Mouse (Mus musculus): ENCODE measurements around the gene Fam149a. TPM values are rescaled to one million over a fixed set of nuclear protein-coding genes. Genes with fewer than 3 reads are reported as not detected.

Fam149a gene
- 10.1 and 13.0 TPM in 2 replicates for polyA plus RNA-seq (2016; fragmentation: Nextera tagmentation; extraction: Ambion mirVana)

GRCm38 (mm10) chr8:45381963-45382347 is at the start of gene Fam149a:
Fam149a (minus strand) TSS chr8:45382291.
- Histone ChIP-seq H3K36me3 (no peaks in the 10 kb centered on the region), H3K9me3 (no peaks in the 10 kb centered on the region), H3K4me3 (peak within 1 kb of the TSS; percentile 36), H3K4me1 (peaks cover 14% of the 10 kb centered on the region), H3K4me2 (replicated peaks) (peak within 1 kb of the TSS; percentile 84), H3K27me3 (peaks cover 11% of the 10 kb centered on the region), H3K27ac (no peak within 1 kb of the TSS), H3K9ac (peak within 1 kb of the TSS; percentile 34)
- 1% methylated on average over 6 of the region's 6 CpGs for WGBS
- ATAC-seq (ENCODE audit: insufficient number of reproducible peaks, insufficient read depth, low FRiP score, low TSS enrichment): peak; percentile 79

- no peak for ATAC-seq (ENCODE audit: insufficient number of reproducible peaks, insufficient read depth, low FRiP score, low TSS enrichment)
- Histone ChIP-seq H3K4me3 (no peak overlapping the region), H3K36me3 (no peaks in the 10 kb centered on the region), H3K27ac (no peak overlapping the region), H3K4me1 (no peaks in the 10 kb centered on the region), H3K9ac (no peak overlapping the region), H3K9me3 (no peaks in the 10 kb centered on the region), H3K4me2 (replicated peaks) (no peak overlapping the region), H3K27me3 (no peaks in the 10 kb centered on the region)
- WGBS: 83% methylated on average over 7 of the region's 7 CpGs
Observed at GRCm38 (mm10) chr8:45420151-45420550, 38.1 kb upstream of the Fam149a start.

- ATAC-seq (ENCODE audit: insufficient number of reproducible peaks, insufficient read depth, low FRiP score, low TSS enrichment): no peak
- Histone ChIP-seq H3K9me3 (no peaks in the 10 kb centered on the region), H3K27ac (no peak overlapping the region), H3K4me1 (no peaks in the 10 kb centered on the region), H3K9ac (no peak overlapping the region), H3K36me3 (no peaks in the 10 kb centered on the region), H3K4me3 (no peak overlapping the region), H3K27me3 (no peaks in the 10 kb centered on the region), H3K4me2 (replicated peaks) (no peak overlapping the region)
- WGBS: 64% methylated on average over 7 of the region's 7 CpGs
Observed at GRCm38 (mm10) chr8:45414965-45415364, 32.9 kb upstream of the Fam149a start.

GRCm38 (mm10) chr8:45410882-45411281 is 28.8 kb upstream of the Fam149a start, which contains the start of gene Tlr3:
Tlr3 (minus strand) TSS chr8:45411080.
- Histone ChIP-seq H3K9me3 (no peaks in the 10 kb centered on the region), H3K36me3 (no peaks in the 10 kb centered on the region), H3K4me3 (peak within 1 kb of the TSS; percentile 32), H3K9ac (no peak within 1 kb of the TSS), H3K27ac (peak within 1 kb of the TSS; percentile 41; the same call in 1 of the 2 replicates), H3K4me2 (replicated peaks) (peak within 1 kb of the TSS; percentile 53), H3K27me3 (no peaks in the 10 kb centered on the region), H3K4me1 (no peaks in the 10 kb centered on the region)
- WGBS: 52% methylated on average over 2 of the region's 2 CpGs
- ATAC-seq (ENCODE audit: insufficient number of reproducible peaks, insufficient read depth, low FRiP score, low TSS enrichment): no peak

GRCm38 (mm10) chr8:45410146-45410880 is 28.2 kb upstream of the Fam149a start:
- H3K27ac ChIP-seq: peak overlapping the region; percentile 41; the same call in 1 of the 2 replicates
- peak overlapping the region; percentile 32 for H3K4me3 ChIP-seq
- H3K27me3 ChIP-seq: no peaks in the 10 kb centered on the region
- 8% methylated on average over 18 of the region's 18 CpGs for WGBS
- H3K9ac ChIP-seq: no peak overlapping the region
- peak; percentile 79; the same call in 1 of the 2 replicates for ATAC-seq (ENCODE audit: insufficient number of reproducible peaks, insufficient read depth, low FRiP score, low TSS enrichment)
- H3K9me3 ChIP-seq: no peaks in the 10 kb centered on the region
- no peaks in the 10 kb centered on the region for H3K4me1 ChIP-seq
- peak overlapping the region; percentile 53 for H3K4me2 ChIP-seq (replicated peaks)
- no peaks in the 10 kb centered on the region for H3K36me3 ChIP-seq

- WGBS: 43% methylated on average over 4 of the region's 4 CpGs
Observed at GRCm38 (mm10) chr8:45409702-45410101, 27.6 kb upstream of the Fam149a start.

GRCm38 (mm10) chr8:45383250-45383649 is 1.2 kb upstream of the Fam149a start:
- no peak for ATAC-seq (ENCODE audit: insufficient number of reproducible peaks, insufficient read depth, low FRiP score, low TSS enrichment)
- 67% methylated on average over 1 of the region's 1 CpGs for WGBS

More at GRCm38 (mm10) chr8:45409702-45410101, 27.6 kb upstream of the Fam149a start:
- Histone ChIP-seq H3K27ac (0 out of 2 replicates have a peak overlapping the region, but pooled peaks have one; percentile 41), H3K4me3 (peak overlapping the region; percentile 32), H3K9ac (no peak overlapping the region), H3K4me2 (replicated peaks) (peak overlapping the region; percentile 53), H3K36me3 (no peaks in the 10 kb centered on the region), H3K9me3 (no peaks in the 10 kb centered on the region), H3K27me3 (no peaks in the 10 kb centered on the region), H3K4me1 (no peaks in the 10 kb centered on the region)
- no peak for ATAC-seq (ENCODE audit: insufficient number of reproducible peaks, insufficient read depth, low FRiP score, low TSS enrichment)

GRCm38 (mm10) chr8:45381075-45381962 is 772 bp downstream of the Fam149a start:
- H3K27ac ChIP-seq: no peak overlapping the region
- peak overlapping the region; percentile 84 for H3K4me2 ChIP-seq (replicated peaks)
- peaks cover 11% of the 10 kb centered on the region for H3K27me3 ChIP-seq
- H3K4me3 ChIP-seq: peak overlapping the region; percentile 36
- H3K4me1 ChIP-seq: peaks cover 14% of the 10 kb centered on the region
- no peaks in the 10 kb centered on the region for H3K36me3 ChIP-seq
- ATAC-seq (ENCODE audit: insufficient number of reproducible peaks, insufficient read depth, low FRiP score, low TSS enrichment): peak; percentile 41; the same call in 1 of the 2 replicates
- peak overlapping the region; percentile 34 for H3K9ac ChIP-seq
- no peaks in the 10 kb centered on the region for H3K9me3 ChIP-seq
- 2% methylated on average over 38 of the region's 38 CpGs for WGBS

More at GRCm38 (mm10) chr8:45383250-45383649, 1.2 kb upstream of the Fam149a start:
- no peak overlapping the region for H3K4me2 ChIP-seq (replicated peaks)
- no peak overlapping the region for H3K4me3 ChIP-seq
- no peak overlapping the region for H3K27ac ChIP-seq
- H3K9me3 ChIP-seq: no peaks in the 10 kb centered on the region
- no peak overlapping the region for H3K9ac ChIP-seq
- H3K36me3 ChIP-seq: no peaks in the 10 kb centered on the region
- peaks cover 11% of the 10 kb centered on the region for H3K27me3 ChIP-seq
- peaks cover 14% of the 10 kb centered on the region for H3K4me1 ChIP-seq

- H3K27me3 ChIP-seq: peaks cover 11% of the 10 kb centered on the region
- no peaks in the 10 kb centered on the region for H3K9me3 ChIP-seq
- 20% methylated on average over 4 of the region's 4 CpGs for WGBS
- peak overlapping the region; percentile 36; the same call in 1 of the 2 replicates for H3K4me3 ChIP-seq
- H3K4me1 ChIP-seq: peaks cover 14% of the 10 kb centered on the region
- ATAC-seq (ENCODE audit: insufficient number of reproducible peaks, insufficient read depth, low FRiP score, low TSS enrichment): no peak
- H3K4me2 ChIP-seq (replicated peaks): peak overlapping the region; percentile 84; the same call in 1 of the 2 replicates
- no peak overlapping the region for H3K27ac ChIP-seq
- no peaks in the 10 kb centered on the region for H3K36me3 ChIP-seq
- H3K9ac ChIP-seq: no peak overlapping the region
Observed at GRCm38 (mm10) chr8:45380598-45380997, 1.5 kb downstream of the Fam149a start.

GRCm38 (mm10) chr8:45374071-45374470 is 8.0 kb downstream of the Fam149a start:
- Histone ChIP-seq H3K36me3 (no peaks in the 10 kb centered on the region), H3K4me2 (replicated peaks) (no peak overlapping the region), H3K9ac (no peak overlapping the region), H3K4me1 (no peaks in the 10 kb centered on the region), H3K27ac (no peak overlapping the region), H3K9me3 (no peaks in the 10 kb centered on the region), H3K4me3 (no peak overlapping the region), H3K27me3 (no peaks in the 10 kb centered on the region)
- no peak for ATAC-seq (ENCODE audit: insufficient number of reproducible peaks, insufficient read depth, low FRiP score, low TSS enrichment)
- WGBS: 82% methylated on average over 3 of the region's 3 CpGs

- no peaks in the 10 kb centered on the region for H3K4me1 ChIP-seq
- no peaks in the 10 kb centered on the region for H3K9me3 ChIP-seq
- H3K9ac ChIP-seq: no peak overlapping the region
- no peak for ATAC-seq (ENCODE audit: insufficient number of reproducible peaks, insufficient read depth, low FRiP score, low TSS enrichment)
- no peak overlapping the region for H3K27ac ChIP-seq
- no peak overlapping the region for H3K4me2 ChIP-seq (replicated peaks)
- 92% methylated on average over 1 of the region's 1 CpGs for WGBS
- no peaks in the 10 kb centered on the region for H3K27me3 ChIP-seq
- no peak overlapping the region for H3K4me3 ChIP-seq
- no peaks in the 10 kb centered on the region for H3K36me3 ChIP-seq
Observed at GRCm38 (mm10) chr8:45367154-45367553, 14.9 kb downstream of the Fam149a start.
